Mouse (Mus musculus): ENCODE results near the gene Hmg20b. TPM values are rescaled to one million over a fixed set of nuclear protein-coding genes. Genes with fewer than 3 reads are reported as not detected.
A peak's percentile ranks its signal among the peaks of the same experiment; 100 is the strongest.

Gene Hmg20b
- polyA plus RNA-seq, 2 experiments: 92.9 to 135 TPM

- peaks cover 61% of the 10 kb centered on the region for H3K36me3 ChIP-seq (ENCODE audit: control insufficient read depth, insufficient read depth, low read length)
- no peak overlapping the region for H3K27ac ChIP-seq (replicated peaks; ENCODE audit: low read depth, low read length)
- peak; percentile 67 for DNase-seq (ENCODE audit: low spot score)
- 12% methylated on average over 17 of the region's 20 CpGs for WGBS
- H3K4me2 ChIP-seq (replicated peaks; ENCODE audit: low read depth, low read length, severe bottlenecking): peak overlapping the region; percentile 29
- peak overlapping the region; percentile 5; the same call in 1 of the 2 replicates for H3K9ac ChIP-seq (ENCODE audit: low read depth, low read length, severe bottlenecking)
- H3K4me1 ChIP-seq (ENCODE audit: control insufficient read depth, insufficient read depth, low read length): peaks cover 23% of the 10 kb centered on the region
- no peak for TF ChIP-seq POLR2A (IDR thresholded peaks at IDR 0.05; ENCODE audit: borderline replicate concordance, extremely low read depth, insufficient read depth, insufficient read length)
- peak overlapping the region; percentile 3 for H3K4me3 ChIP-seq (replicated peaks; ENCODE audit: low read length)
- H3K9me3 ChIP-seq (ENCODE audit: control insufficient read depth, low read length): no peaks in the 10 kb centered on the region
- H3K27me3 ChIP-seq (ENCODE audit: control insufficient read depth, insufficient read depth, low read length): no peaks in the 10 kb centered on the region
- no peak for ATAC-seq (ENCODE audit: low FRiP score, low read depth)
Measured at GRCm38 (mm10) chr10:81317273-81317672, 33.0 kb downstream of the Hmg20b start.

- Histone ChIP-seq H3K4me3 (replicated peaks; ENCODE audit: low read length) (peak overlapping the region; percentile 3), H3K4me1 (ENCODE audit: control insufficient read depth, insufficient read depth, low read length) (peaks cover 18% of the 10 kb centered on the region), H3K27me3 (ENCODE audit: control insufficient read depth, insufficient read depth, low read length) (no peaks in the 10 kb centered on the region), H3K9me3 (ENCODE audit: control insufficient read depth, low read length) (no peaks in the 10 kb centered on the region), H3K4me2 (replicated peaks; ENCODE audit: low read depth, low read length, severe bottlenecking) (peak overlapping the region; percentile 29), H3K27ac (replicated peaks; ENCODE audit: low read depth, low read length) (0 out of 2 replicates have a peak overlapping the region, but pooled peaks have one; percentile 26), H3K9ac (ENCODE audit: low read depth, low read length, severe bottlenecking) (peak overlapping the region; percentile 5; the same call in 1 of the 2 replicates), H3K36me3 (ENCODE audit: control insufficient read depth, insufficient read depth, low read length) (peaks cover 69% of the 10 kb centered on the region)
- ATAC-seq (ENCODE audit: low FRiP score, low read depth): no peak
- WGBS: 52% methylated on average over 14 of the region's 16 CpGs
- TF ChIP-seq POLR2A (IDR thresholded peaks at IDR 0.05; ENCODE audit: borderline replicate concordance, extremely low read depth, insufficient read depth, insufficient read length): no peak
- DNase-seq (ENCODE audit: low spot score): peak; percentile 42
Measured at GRCm38 (mm10) chr10:81316338-81317060, 33.8 kb downstream of the Hmg20b start.

- no peak overlapping the region for H3K27ac ChIP-seq (replicated peaks; ENCODE audit: low read depth, low read length)
- H3K4me2 ChIP-seq (replicated peaks; ENCODE audit: low read depth, low read length, severe bottlenecking): no peak overlapping the region
- H3K36me3 ChIP-seq (ENCODE audit: control insufficient read depth, insufficient read depth, low read length): peaks cover 78% of the 10 kb centered on the region
Measured at GRCm38 (mm10) chr10:81315587-81315986, 34.7 kb downstream of the Hmg20b start.

GRCm38 (mm10) chr10:81314201-81314600, 36.1 kb downstream of the Hmg20b start:
- Histone ChIP-seq H3K4me3 (replicated peaks; ENCODE audit: low read length) (no peak overlapping the region), H3K9me3 (ENCODE audit: control insufficient read depth, low read length) (no peaks in the 10 kb centered on the region), H3K4me1 (ENCODE audit: control insufficient read depth, insufficient read depth, low read length) (peaks cover 11% of the 10 kb centered on the region), H3K9ac (ENCODE audit: low read depth, low read length, severe bottlenecking) (no peak overlapping the region), H3K4me2 (replicated peaks; ENCODE audit: low read depth, low read length, severe bottlenecking) (no peak overlapping the region), H3K27ac (replicated peaks; ENCODE audit: low read depth, low read length) (no peak overlapping the region), H3K36me3 (ENCODE audit: control insufficient read depth, insufficient read depth, low read length) (peaks cover 90% of the 10 kb centered on the region), H3K27me3 (ENCODE audit: control insufficient read depth, insufficient read depth, low read length) (no peaks in the 10 kb centered on the region)
- 78% methylated on average over 7 of the region's 7 CpGs for WGBS
- ATAC-seq (ENCODE audit: low FRiP score, low read depth) (no peak), DNase-seq (ENCODE audit: low spot score) (no peak)
- TF ChIP-seq POLR2A (IDR thresholded peaks at IDR 0.05; ENCODE audit: borderline replicate concordance, extremely low read depth, insufficient read depth, insufficient read length): no peak

More at GRCm38 (mm10) chr10:81315587-81315986, 34.7 kb downstream of the Hmg20b start:
- 93% methylated on average over 16 of the region's 16 CpGs for WGBS
- Histone ChIP-seq H3K27me3 (ENCODE audit: control insufficient read depth, insufficient read depth, low read length) (no peaks in the 10 kb centered on the region), H3K4me1 (ENCODE audit: control insufficient read depth, insufficient read depth, low read length) (peaks cover 18% of the 10 kb centered on the region), H3K9me3 (ENCODE audit: control insufficient read depth, low read length) (no peaks in the 10 kb centered on the region), H3K4me3 (replicated peaks; ENCODE audit: low read length) (no peak overlapping the region), H3K9ac (ENCODE audit: low read depth, low read length, severe bottlenecking) (no peak overlapping the region)
- TF ChIP-seq POLR2A (IDR thresholded peaks at IDR 0.05; ENCODE audit: borderline replicate concordance, extremely low read depth, insufficient read depth, insufficient read length): no peak
- no peak for ATAC-seq (ENCODE audit: low FRiP score, low read depth)
- DNase-seq (ENCODE audit: low spot score): no peak

GRCm38 (mm10) chr10:81313581-81313980, 36.7 kb downstream of the Hmg20b start:
- Histone ChIP-seq H3K4me2 (replicated peaks; ENCODE audit: low read depth, low read length, severe bottlenecking) (no peak overlapping the region), H3K27ac (replicated peaks; ENCODE audit: low read depth, low read length) (no peak overlapping the region), H3K9me3 (ENCODE audit: control insufficient read depth, low read length) (no peaks in the 10 kb centered on the region), H3K4me1 (ENCODE audit: control insufficient read depth, insufficient read depth, low read length) (peaks cover 7% of the 10 kb centered on the region), H3K36me3 (ENCODE audit: control insufficient read depth, insufficient read depth, low read length) (peaks cover 90% of the 10 kb centered on the region), H3K27me3 (ENCODE audit: control insufficient read depth, insufficient read depth, low read length) (no peaks in the 10 kb centered on the region), H3K4me3 (replicated peaks; ENCODE audit: low read length) (no peak overlapping the region), H3K9ac (ENCODE audit: low read depth, low read length, severe bottlenecking) (no peak overlapping the region)
- ATAC-seq (ENCODE audit: low FRiP score, low read depth) (no peak), DNase-seq (ENCODE audit: low spot score) (no peak)
- no peak for TF ChIP-seq POLR2A (IDR thresholded peaks at IDR 0.05; ENCODE audit: borderline replicate concordance, extremely low read depth, insufficient read depth, insufficient read length)
- WGBS: 94% methylated on average over 13 of the region's 13 CpGs

Data from limb, embryonic 14.5 days (tissue).